Mouse (Mus musculus) embryonic facial prominence, embryonic 14.5 days (tissue): Measurements from ENCODE around the gene Boc. TPM values are rescaled to one million over a fixed set of nuclear protein-coding genes. Genes with fewer than 3 reads are reported as not detected.

Experiments
- ATAC-seq: fragments of 200-750 bp; cut with Nextera tagmentation; 2 replicates; pipeline ENCODE4 v1.8.0; 2017; ENCODE audit warnings: low read depth, moderate number of reproducible peaks, moderate TSS enrichment
- DNase-seq: peaks from one replicate; pipeline ENCODE4 v3.0.0-alpha.2; 2015; ENCODE audit warnings: low spot score
- H3K27ac ChIP-seq: fragments of 300-500 bp; sonication (generic); replicated peaks from 2 replicates; pipeline ENCODE4 v1.5.1; 2014; ENCODE audit warnings: low read depth, mild to moderate bottlenecking, low read length, moderate library complexity
- H3K27me3 ChIP-seq: fragments of 300-500 bp; sonication (generic); replicated peaks from 2 replicates; pipeline ENCODE4 v1.6.1; 2014; ENCODE audit warnings: low read length; ENCODE audit not compliant: control insufficient read depth, insufficient read depth
- H3K36me3 ChIP-seq: fragments of 300-500 bp; sonication (generic); 2 replicates; pipeline ENCODE4 v1.6.1; 2014; ENCODE audit warnings: low read length, mixed read lengths; ENCODE audit not compliant: control insufficient read depth, insufficient read depth
- H3K4me1 ChIP-seq: fragments of 300-500 bp; sonication (generic); 2 replicates; pipeline ENCODE4 v1.6.1; 2014; ENCODE audit warnings: antibody characterized with exemption, low read length; ENCODE audit not compliant: control insufficient read depth, insufficient read depth
- H3K4me2 ChIP-seq: fragments of 300-500 bp; sonication (generic); 2 replicates; pipeline ENCODE4 v1.6.1; 2014; ENCODE audit warnings: low read depth, mild to moderate bottlenecking, low read length, moderate library complexity, mixed read lengths
- H3K4me3 ChIP-seq: fragments of 300-500 bp; sonication (generic); 2 replicates; pipeline ENCODE4 v1.5.1; 2014; ENCODE audit warnings: low read depth, mild to moderate bottlenecking, low read length
- H3K9ac ChIP-seq: fragments of 300-500 bp; sonication (generic); 2 replicates; pipeline ENCODE4 v1.6.1; 2014; ENCODE audit warnings: low read depth, mild to moderate bottlenecking, low read length, moderate library complexity, mixed read lengths
- H3K9me3 ChIP-seq: fragments of 300-500 bp; sonication (generic); 2 replicates; pipeline ENCODE4 v1.6.1; 2016; ENCODE audit warnings: low read length; ENCODE audit not compliant: control insufficient read depth
- WGBS: fragments of 180-500 bp; shearing (Covaris S2); extraction: QIAGEN DNeasy Blood & Tissue Kit; methylation state at CpG from one replicate; pipeline ENCODE4 v1.1.7; 2014; 5-methylcytosine and 5-hydroxymethylcytosine counted together
- polyA plus RNA-seq: library from polyadenylated mRNA; unstranded; fragments of >200 nt; fragmentation: Nextera tagmentation; extraction: Ambion mirVana; gene quantifications from 2 replicates; pipeline ENCODE4 v1.2.1, GENCODE M21; 2014

Gene Boc
- polyA plus RNA-seq, 1 experiment from 2014 or later: 34.8 TPM

GRCm38 (mm10) chr16:44529691-44530090, 29.0 kb downstream of the Boc start:
- Histone ChIP-seq H3K27me3 (no peaks in the 10 kb centered on the region), H3K36me3 (peaks cover 16% of the 10 kb centered on the region), H3K4me2 (no peak overlapping the region), H3K4me3 (no peak overlapping the region), H3K9me3 (no peaks in the 10 kb centered on the region), H3K4me1 (peaks cover 68% of the 10 kb centered on the region), H3K27ac (peak overlapping the region; percentile 54; the same call in 1 of the 2 replicates), H3K9ac (no peak overlapping the region)
- WGBS: 51% methylated on average over 8 of the region's 8 CpGs
- ATAC-seq (no peak), DNase-seq (no peak)

- H3K36me3 ChIP-seq: peaks cover 16% of the 10 kb centered on the region
- ATAC-seq (no peak), DNase-seq (no peak)
- no peak overlapping the region for H3K4me3 ChIP-seq
- H3K4me1 ChIP-seq: peaks cover 63% of the 10 kb centered on the region
- no peaks in the 10 kb centered on the region for H3K9me3 ChIP-seq
- H3K9ac ChIP-seq: no peak overlapping the region
- WGBS: 84% methylated on average over 7 of the region's 7 CpGs
- H3K4me2 ChIP-seq: no peak overlapping the region
- no peaks in the 10 kb centered on the region for H3K27me3 ChIP-seq
- no peak overlapping the region for H3K27ac ChIP-seq
These were observed 29.7 kb downstream of the Boc start for GRCm38 (mm10) chr16:44528955-44529354.

- WGBS: 42% methylated on average over 11 of the region's 11 CpGs
- no peak; the same call in 1 of the 2 replicates for ATAC-seq
- peaks cover 51% of the 10 kb centered on the region for H3K4me1 ChIP-seq
These were observed 31.3 kb downstream of the Boc start for GRCm38 (mm10) chr16:44527218-44527905.

GRCm38 (mm10) chr16:44526689-44527088, 32.0 kb downstream of the Boc start:
- peak; percentile 58 for ATAC-seq
- Histone ChIP-seq H3K27me3 (no peaks in the 10 kb centered on the region), H3K4me2 (peak overlapping the region; percentile 31; the same call in 1 of the 2 replicates), H3K9ac (no peak overlapping the region), H3K36me3 (no peaks in the 10 kb centered on the region), H3K27ac (peak overlapping the region; percentile 78), H3K4me3 (no peak overlapping the region), H3K4me1 (peaks cover 50% of the 10 kb centered on the region), H3K9me3 (no peaks in the 10 kb centered on the region)
- 16% methylated on average over 12 of the region's 12 CpGs for WGBS
- DNase-seq: peak; percentile 85

More at GRCm38 (mm10) chr16:44527218-44527905, 31.3 kb downstream of the Boc start:
- Histone ChIP-seq H3K4me2 (no peak overlapping the region; the same call in 1 of the 2 replicates), H3K27me3 (no peaks in the 10 kb centered on the region), H3K36me3 (peaks cover 5% of the 10 kb centered on the region), H3K9ac (no peak overlapping the region; the same call in 1 of the 2 replicates), H3K27ac (peak overlapping the region; percentile 78), H3K4me3 (no peak overlapping the region), H3K9me3 (no peaks in the 10 kb centered on the region)
- peak; percentile 72 for DNase-seq

GRCm38 (mm10) chr16:44526044-44526443, 32.7 kb downstream of the Boc start:
- Histone ChIP-seq H3K4me3 (no peak overlapping the region), H3K27me3 (no peaks in the 10 kb centered on the region), H3K4me2 (no peak overlapping the region), H3K36me3 (peaks cover 5% of the 10 kb centered on the region), H3K27ac (peak overlapping the region; percentile 78; the same call in 1 of the 2 replicates), H3K9me3 (no peaks in the 10 kb centered on the region), H3K4me1 (peaks cover 44% of the 10 kb centered on the region), H3K9ac (no peak overlapping the region)
- whole genome bisulfite sequencing: 74% methylated on average over 1 of the region's 1 CpGs
- no peak for DNase-seq
- ATAC-seq: no peak

GRCm38 (mm10) chr16:44523595-44523994, 35.1 kb downstream of the Boc start:
- H3K4me3 ChIP-seq: no peak overlapping the region
- H3K36me3 ChIP-seq: peaks cover 30% of the 10 kb centered on the region
- no peaks in the 10 kb centered on the region for H3K27me3 ChIP-seq
- no peak for ATAC-seq
- H3K4me2 ChIP-seq: no peak overlapping the region
- DNase-seq: no peak
- no peaks in the 10 kb centered on the region for H3K9me3 ChIP-seq
- H3K9ac ChIP-seq: no peak overlapping the region
- H3K27ac ChIP-seq: no peak overlapping the region
- peaks cover 23% of the 10 kb centered on the region for H3K4me1 ChIP-seq
- 74% methylated on average over 7 of the region's 7 CpGs for WGBS

GRCm38 (mm10) chr16:44516498-44516897, 42.2 kb downstream of the Boc start:
- H3K27me3 ChIP-seq: no peaks in the 10 kb centered on the region
- no peaks in the 10 kb centered on the region; the same call in 1 of the 2 replicates for H3K4me1 ChIP-seq
- H3K9me3 ChIP-seq: no peaks in the 10 kb centered on the region
- peaks cover 95% of the 10 kb centered on the region for H3K36me3 ChIP-seq
- H3K4me3 ChIP-seq: no peak overlapping the region
- WGBS: 64% methylated on average over 6 of the region's 6 CpGs
- H3K27ac ChIP-seq: peak overlapping the region; percentile 48
- no peak overlapping the region for H3K4me2 ChIP-seq
- ATAC-seq: peak; percentile 60; the same call in 1 of the 2 replicates
- no peak overlapping the region for H3K9ac ChIP-seq
- DNase-seq: peak; percentile 55

GRCm38 (mm10) chr16:44510521-44511213, 48.0 kb downstream of the Boc start:
- Histone ChIP-seq H3K9ac (0 out of 2 replicates have a peak overlapping the region, but pooled peaks have one; percentile 46), H3K9me3 (no peaks in the 10 kb centered on the region), H3K27me3 (no peaks in the 10 kb centered on the region), H3K36me3 (peaks cover 75% of the 10 kb centered on the region), H3K4me2 (peak overlapping the region; percentile 28), H3K4me3 (no peak overlapping the region), H3K27ac (peak overlapping the region; percentile 87), H3K4me1 (peaks cover 46% of the 10 kb centered on the region)
- 48% methylated on average over 13 of the region's 13 CpGs for WGBS
- peak; percentile 42; the same call in 1 of the 2 replicates for ATAC-seq
- peak; percentile 87 for DNase-seq
